Mouse (Mus musculus) ovary, postnatal 10 days (tissue): ENCODE data around the gene Cdrt4.
A peak's percentile ranks its signal among the peaks of the same experiment; 100 is the strongest.

Experiments used
- DNase-seq: peaks from one replicate; pipeline ENCODE4 v3.0.0; 2022; ENCODE audit warnings: low spot score

Cdrt4 gene

GRCm38 (mm10) chr11:62943538-62943937 lies 7.5 kb upstream of the Cdrt4 start:
- no peak for DNase-seq

- no peak for DNase-seq
These were observed 5.5 kb upstream of the Cdrt4 start for GRCm38 (mm10) chr11:62945514-62945913.

GRCm38 (mm10) chr11:62949548-62949947 lies 1.4 kb upstream of the Cdrt4 start:
- no peak for DNase-seq

- DNase-seq, result no peak
These were observed 3.8 kb downstream of the Cdrt4 start for GRCm38 (mm10) chr11:62954766-62955165.

- no peak for DNase-seq
These were observed 4.2 kb downstream of the Cdrt4 start for GRCm38 (mm10) chr11:62955186-62955585.

DNA sequence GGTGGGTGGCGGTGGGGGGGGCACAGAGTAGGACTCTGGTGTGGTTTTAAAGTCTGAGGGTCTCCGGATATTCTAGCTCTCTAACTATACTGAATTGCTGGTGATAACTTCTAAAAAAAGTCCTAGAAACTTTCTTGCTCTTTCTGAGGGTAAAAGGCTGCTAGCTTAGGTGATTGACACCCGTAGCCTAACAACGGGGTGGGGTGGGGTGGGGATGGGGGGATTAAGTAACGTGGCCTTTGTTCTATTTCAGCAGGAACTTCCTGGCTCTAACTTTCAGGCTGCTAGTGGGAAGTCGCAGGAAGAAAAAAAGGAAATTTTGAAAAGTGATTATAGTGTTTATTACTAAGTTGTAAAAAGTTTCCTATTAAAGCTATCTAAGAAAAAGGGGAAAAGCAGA lies 4.8 kb downstream of the Cdrt4 start:
- no peak for DNase-seq

GRCm38 (mm10) chr11:62957626-62958180 lies 6.7 kb downstream of the Cdrt4 start:
- no peak for DNase-seq

- DNase-seq, result no peak
These were observed 12.3 kb downstream of the Cdrt4 start for GRCm38 (mm10) chr11:62963292-62963691.

GRCm38 (mm10) chr11:62966424-62966764 lies 15.4 kb downstream of the Cdrt4 start:
- no peak for DNase-seq

- peak; percentile 23 for DNase-seq
These were observed 16.0 kb downstream of the Cdrt4 start for GRCm38 (mm10) chr11:62966765-62967633.

DNA sequence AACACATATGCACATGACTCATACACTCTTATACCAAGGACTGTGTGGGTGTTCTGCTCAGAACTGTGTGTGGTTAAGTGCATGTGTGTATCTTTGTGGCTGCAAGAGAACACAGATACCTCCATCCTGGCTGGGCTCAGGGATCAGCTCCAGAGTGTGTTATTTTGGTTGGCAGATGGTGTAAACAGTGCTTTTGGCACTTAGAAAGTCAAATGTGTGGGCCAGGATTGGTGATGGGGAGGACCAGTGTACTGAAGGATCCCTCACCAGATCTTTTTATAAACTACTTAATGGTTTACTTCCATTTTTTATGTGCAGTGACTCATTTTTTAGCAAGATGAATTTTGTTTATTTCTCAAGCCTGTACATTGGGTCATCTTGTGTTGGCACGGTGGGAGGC lies 26.2 kb downstream of the Cdrt4 start:
- DNase-seq, result no peak

DNA sequence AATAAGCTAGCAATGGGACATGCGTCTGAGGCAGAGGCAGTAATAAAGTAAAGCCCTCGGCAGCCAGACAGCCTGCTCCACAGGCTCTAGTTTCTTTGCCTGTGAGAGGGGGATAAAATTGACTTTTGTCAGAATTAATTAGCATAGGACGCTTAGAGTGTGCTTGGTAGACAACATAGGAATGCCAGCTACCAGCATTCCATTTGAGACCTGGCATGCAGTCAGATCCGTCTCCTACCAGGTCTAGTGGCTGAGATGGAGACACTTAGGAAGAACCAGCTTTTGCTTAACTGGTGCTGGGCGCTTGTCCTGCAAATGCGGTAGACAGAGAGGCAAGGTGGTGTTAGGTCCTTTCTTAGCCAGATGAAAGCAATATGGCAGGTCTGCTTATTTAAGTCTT lies 27.9 kb downstream of the Cdrt4 start:
- no peak for DNase-seq

GRCm38 (mm10) chr11:62981729-62982128 lies 30.7 kb downstream of the Cdrt4 start:
- no peak for DNase-seq

GRCm38 (mm10) chr11:62983793-62984192 lies 32.8 kb downstream of the Cdrt4 start:
- DNase-seq, result no peak

DNA sequence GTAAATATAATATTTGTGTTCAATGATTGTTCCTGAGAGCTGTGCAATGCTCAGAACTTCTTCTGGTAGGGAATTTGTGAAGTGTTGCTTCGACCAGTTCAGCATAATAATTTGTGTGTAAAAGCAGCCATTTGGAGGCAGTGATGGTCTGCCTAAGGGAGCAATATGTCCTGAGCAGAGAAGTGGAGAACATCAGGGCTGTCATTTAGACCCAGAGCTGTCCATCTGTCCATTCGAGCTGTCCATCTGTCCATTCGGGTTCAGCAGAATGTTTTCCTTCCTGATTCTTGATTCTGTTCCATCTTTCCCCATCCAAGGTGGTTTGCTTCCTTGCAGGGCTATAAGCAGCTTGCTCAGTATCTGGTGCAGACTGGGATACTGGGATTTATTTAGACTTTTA lies 33.4 kb downstream of the Cdrt4 start:
- no peak for DNase-seq

GRCm38 (mm10) chr11:62985075-62985474 lies 34.1 kb downstream of the Cdrt4 start:
- no peak for DNase-seq

GRCm38 (mm10) chr11:62986578-62986977 lies 35.6 kb downstream of the Cdrt4 start:
- DNase-seq, result no peak

DNA sequence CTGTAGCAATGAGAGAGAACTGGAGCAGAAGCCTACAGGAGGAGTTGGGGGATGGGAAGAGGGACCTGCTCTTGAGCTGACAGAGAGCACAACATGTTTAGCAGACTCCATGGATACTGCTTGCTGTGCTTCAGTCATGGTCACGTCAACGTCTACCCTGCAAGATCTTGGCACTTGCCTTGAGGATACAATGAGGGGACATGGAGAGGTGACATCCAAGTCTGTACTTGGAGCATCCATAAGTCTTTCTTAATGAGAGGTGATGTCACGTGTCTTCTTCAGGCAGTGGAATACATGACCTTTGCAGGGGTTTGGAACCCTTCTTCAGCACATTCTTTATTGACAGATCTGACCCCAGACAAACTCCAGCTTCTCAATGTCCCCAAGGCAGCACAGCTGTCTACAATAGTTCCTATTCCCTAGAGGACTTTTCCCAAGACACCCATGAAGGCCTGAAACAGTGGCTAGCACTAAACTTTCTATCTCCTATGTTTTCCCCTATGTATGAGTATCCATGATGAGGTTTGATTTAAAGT lies 39.2 kb downstream of the Cdrt4 start:
- DNase-seq, result no peak

- DNase-seq, result no peak
These were observed 39.8 kb downstream of the Cdrt4 start for GRCm38 (mm10) chr11:62990811-62991210.

DNA sequence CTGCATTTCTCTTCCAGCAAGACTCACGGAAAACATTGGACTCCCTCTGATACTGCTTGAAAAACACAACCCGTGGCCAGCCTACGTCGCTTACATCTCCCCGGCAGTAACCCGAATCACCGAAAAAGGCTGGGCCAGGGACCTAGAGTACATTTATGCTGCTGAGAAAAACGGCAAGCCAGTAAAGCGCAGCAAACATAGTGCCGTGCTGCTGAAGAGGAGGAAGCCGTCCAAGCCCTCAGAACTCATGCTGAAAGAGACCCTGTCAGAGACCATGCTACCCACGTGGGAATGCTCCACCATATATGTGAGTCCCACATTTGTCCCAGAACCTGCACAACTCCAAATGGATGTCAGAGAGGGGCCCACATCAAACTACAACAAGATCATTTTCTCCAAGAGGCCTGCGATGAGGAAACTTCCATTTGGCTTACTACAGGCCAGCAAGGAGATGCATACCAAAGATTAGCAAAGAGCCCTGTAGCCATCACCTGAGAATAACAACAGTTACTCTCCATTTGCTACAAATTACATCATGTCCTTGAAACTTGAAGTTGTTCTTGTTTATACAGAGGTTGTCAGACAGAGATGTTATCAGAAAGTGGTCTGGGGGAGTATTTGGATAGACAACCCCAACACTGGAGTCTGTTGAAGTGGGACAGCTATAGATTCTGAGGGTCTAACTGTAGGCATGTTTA lies 41.7 kb downstream of the Cdrt4 start:
- no peak for DNase-seq

DNA sequence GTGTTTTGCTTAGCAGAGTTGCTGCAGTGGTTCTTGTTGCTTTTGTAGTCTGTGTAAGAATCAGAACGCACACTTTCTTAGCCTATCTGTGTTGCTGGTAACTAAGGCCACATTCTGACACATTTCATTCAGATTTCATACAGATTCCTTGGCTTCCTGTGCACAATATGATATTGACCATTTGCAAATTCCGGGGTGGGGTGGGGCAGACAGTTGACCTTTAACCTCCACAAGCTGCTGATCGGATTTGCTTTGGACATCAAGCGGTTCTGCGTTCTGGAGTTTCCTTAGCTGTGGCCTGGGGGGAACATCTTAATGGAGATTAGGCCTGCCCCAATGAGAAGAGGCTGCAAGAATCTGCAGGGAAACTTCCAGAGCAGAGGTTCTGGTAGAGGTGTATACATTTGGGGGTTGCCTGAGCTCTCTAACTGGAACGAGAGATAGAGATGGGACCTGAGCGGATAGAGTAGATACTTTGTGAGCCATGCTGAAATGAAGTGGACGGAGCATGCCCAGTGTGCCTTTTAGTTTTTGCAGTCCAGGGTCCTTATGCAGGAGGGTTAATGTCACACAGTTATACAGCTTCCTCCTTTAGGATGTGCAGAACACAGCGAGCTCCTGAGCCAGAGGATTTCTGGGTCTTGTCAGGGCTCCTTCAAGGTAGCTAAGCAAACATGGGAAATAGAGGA lies 44.2 kb downstream of the Cdrt4 start:
- no peak for DNase-seq

- no peak for DNase-seq
These were observed 44.9 kb downstream of the Cdrt4 start for GRCm38 (mm10) chr11:62995755-62996521.
